Comparison of ENCODE assay signal across 7 mouse cellular contexts in the genomic region with DNA sequence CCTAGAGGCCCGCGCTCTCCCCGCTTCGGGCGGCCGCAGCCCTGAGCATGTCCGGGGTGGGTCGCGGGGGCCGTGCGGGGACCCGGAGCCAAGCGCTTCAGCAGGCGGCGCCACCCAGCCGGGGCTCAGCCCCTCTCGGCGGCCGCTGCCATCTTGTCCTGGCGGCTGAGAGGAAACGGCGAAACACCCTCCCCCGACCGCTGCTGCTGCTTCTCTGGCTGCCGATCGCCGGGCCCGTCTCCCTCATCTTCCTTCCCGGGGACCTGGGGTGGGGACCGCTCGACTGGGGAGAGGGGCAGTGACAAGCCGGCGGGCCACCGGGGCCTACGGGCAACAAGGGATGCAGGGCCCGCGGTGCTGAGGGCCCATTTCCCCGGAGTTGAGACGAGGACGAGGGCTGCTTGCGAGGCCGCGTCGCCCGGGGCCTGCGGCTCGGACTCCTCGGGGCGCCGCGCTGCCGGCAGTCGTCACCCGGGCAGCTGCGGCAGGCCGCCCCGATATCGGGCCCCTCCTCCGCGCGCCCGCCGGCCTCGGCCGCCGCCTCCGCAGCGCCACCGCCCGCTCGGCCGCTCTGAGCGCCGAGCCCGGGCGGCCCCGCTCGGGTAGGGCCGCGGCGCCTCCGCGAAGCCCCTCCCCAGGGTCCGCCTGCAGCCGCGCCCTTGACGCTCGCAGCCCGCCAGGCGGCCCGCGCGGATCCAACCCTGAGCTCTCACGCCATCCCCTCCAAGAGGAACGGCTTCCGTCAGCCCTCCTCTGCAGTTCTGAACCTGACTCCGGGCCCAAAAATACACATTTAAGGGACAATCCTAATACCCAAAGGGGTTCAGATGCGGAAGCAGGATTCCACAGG. TPM values are rescaled to one million over a fixed set of nuclear protein-coding genes. Genes with fewer than 3 reads are reported as not detected.
DNase-seq lines count a peak whose midpoint lies in the region; ATAC-seq and TF ChIP-seq lines count a peak whose summit lies in the region.

A gene (minus strand): TSS at position 496 of the 850 bp plus-strand sequence.

- no peak for TF ChIP-seq POLR2A in kidney, adult 2 months (IDR thresholded peaks at IDR 0.05; ENCODE audit: low read depth, low read length)
- no peak; the same call in 1 of the 2 replicates for TF ChIP-seq POLR2A in spleen, adult 2 months (IDR thresholded peaks at IDR 0.05; ENCODE audit: low read depth, low read length)

- DNase-seq in adrenal gland, postnatal 14 days, result peak; percentile 89
- DNase-seq in embryonic facial prominence, embryonic 11.5 days (ENCODE audit: low spot score), result peak; percentile 91
- DNase-seq in heart, adult 11 months, result peak; percentile 99
- DNase-seq in kidney, adult 2 months, result peak; percentile 88
- DNase-seq in spleen, adult 2 months (ENCODE audit: low read depth in 1 of 2, low spot score in 2 of 2), result peak; percentile 45 to 73

- TF ChIP-seq CTCF in kidney, adult 2 months (conservative IDR thresholded peaks at IDR 0.05; ENCODE audit: insufficient read depth, insufficient read length, low read depth, low read length), result no peak; the same call in 1 of the 2 replicates
- TF ChIP-seq CTCF in spleen, adult 2 months (IDR thresholded peaks at IDR 0.05; ENCODE audit: extremely low read depth, insufficient read depth, insufficient read length, insufficient replicate concordance), result 0 out of 2 replicates have a peak, but pooled peaks have one; percentile 35

- H3K9me3 ChIP-seq in embryonic facial prominence, embryonic 11.5 days (replicated peaks; ENCODE audit: control insufficient read depth, low read length), result no peaks in the 10 kb centered on the region
- H3K9me3 ChIP-seq in limb, embryonic 12.5 days, result no peaks in the 10 kb centered on the region
- H3K9me3 ChIP-seq in midbrain, embryonic 15.5 days, result no peaks in the 10 kb centered on the region

- H3K4me2 ChIP-seq in embryonic facial prominence, embryonic 11.5 days (ENCODE audit: low read depth, low read length), result peak within 1 kb of the TSS; percentile 72
- H3K4me2 ChIP-seq in limb, embryonic 12.5 days, result peak within 1 kb of the TSS; percentile 73
- peak within 1 kb of the TSS; percentile 75 for H3K4me2 ChIP-seq in midbrain, embryonic 15.5 days

- no peaks in the 10 kb centered on the region for H3K27me3 ChIP-seq in embryonic facial prominence, embryonic 11.5 days (ENCODE audit: control insufficient read depth, insufficient read depth, low read length)
- no peaks in the 10 kb centered on the region for H3K27me3 ChIP-seq in kidney, adult 2 months (replicated peaks; ENCODE audit: control insufficient read depth, insufficient read depth, low read length)
- H3K27me3 ChIP-seq in limb, embryonic 12.5 days, result peaks cover 4% of the 10 kb centered on the region; the same call in 1 of the 2 replicates
- H3K27me3 ChIP-seq in midbrain, embryonic 15.5 days (replicated peaks), result no peaks in the 10 kb centered on the region
- no peaks in the 10 kb centered on the region for H3K27me3 ChIP-seq in spleen, adult 2 months (ENCODE audit: control insufficient read depth, insufficient read depth, low read length)

- H3K36me3 ChIP-seq in embryonic facial prominence, embryonic 11.5 days (replicated peaks; ENCODE audit: control insufficient read depth, insufficient read depth, low read depth, low read length), result no peaks in the 10 kb centered on the region
- no peaks in the 10 kb centered on the region for H3K36me3 ChIP-seq in kidney, adult 2 months (ENCODE audit: control insufficient read depth, insufficient read depth, low read length)
- H3K36me3 ChIP-seq in limb, embryonic 12.5 days, result no peaks in the 10 kb centered on the region
- H3K36me3 ChIP-seq in midbrain, embryonic 15.5 days (replicated peaks), result no peaks in the 10 kb centered on the region
- no peaks in the 10 kb centered on the region for H3K36me3 ChIP-seq in spleen, adult 2 months (ENCODE audit: control insufficient read depth, insufficient read depth, low read length)

- peak within 1 kb of the TSS; percentile 92 for H3K9ac ChIP-seq in embryonic facial prominence, embryonic 11.5 days (replicated peaks; ENCODE audit: low read length)
- peak within 1 kb of the TSS; percentile 97 for H3K9ac ChIP-seq in limb, embryonic 12.5 days (replicated peaks)
- peak within 1 kb of the TSS; percentile 97 for H3K9ac ChIP-seq in midbrain, embryonic 15.5 days

- under 1% methylated on average over 77 of the region's 98 CpGs for whole genome bisulfite sequencing in embryonic facial prominence, embryonic 11.5 days
- WGBS in kidney, adult 2 months, result under 1% methylated on average over 97 of the region's 98 CpGs
- WGBS in limb, embryonic 12.5 days, result under 1% methylated on average over 90 of the region's 98 CpGs
- under 1% methylated on average over 91 of the region's 98 CpGs for WGBS in midbrain, embryonic 15.5 days
- WGBS in spleen, adult 2 months, result under 1% methylated on average over 90 of the region's 98 CpGs

- peak within 1 kb of the TSS; percentile 91 for H3K4me3 ChIP-seq in embryonic facial prominence, embryonic 11.5 days (ENCODE audit: low read depth, low read length)
- H3K4me3 ChIP-seq in kidney, adult 2 months (ENCODE audit: insufficient read depth, low read depth, low read length), result peak within 1 kb of the TSS; percentile 96
- H3K4me3 ChIP-seq in limb, embryonic 12.5 days (replicated peaks), result peak within 1 kb of the TSS; percentile 91
- peak within 1 kb of the TSS; percentile 87 for H3K4me3 ChIP-seq in midbrain, embryonic 15.5 days
- peak within 1 kb of the TSS; percentile 94 for H3K4me3 ChIP-seq in spleen, adult 2 months (ENCODE audit: extremely low read depth, insufficient read depth, insufficient read length)

- H3K27ac ChIP-seq in embryonic facial prominence, embryonic 11.5 days (replicated peaks; ENCODE audit: low read depth, low read length), result peak within 1 kb of the TSS; percentile 95
- peak within 1 kb of the TSS; percentile 97 for H3K27ac ChIP-seq in kidney, adult 2 months (ENCODE audit: insufficient read depth, low read depth, low read length)
- peak within 1 kb of the TSS; percentile 98 for H3K27ac ChIP-seq in limb, embryonic 12.5 days
- H3K27ac ChIP-seq in midbrain, embryonic 15.5 days, result peak within 1 kb of the TSS; percentile 99
- H3K27ac ChIP-seq in spleen, adult 2 months (ENCODE audit: insufficient read depth, low read length), result peak within 1 kb of the TSS; percentile 98

- no peaks in the 10 kb centered on the region; the same call in none of the 2 replicates for H3K4me1 ChIP-seq in embryonic facial prominence, embryonic 11.5 days (ENCODE audit: control insufficient read depth, insufficient read depth, low read length)
- H3K4me1 ChIP-seq in kidney, adult 2 months (ENCODE audit: control insufficient read depth, insufficient read depth, low read length), result peaks cover 3% of the 10 kb centered on the region
- H3K4me1 ChIP-seq in limb, embryonic 12.5 days (replicated peaks), result peaks cover 24% of the 10 kb centered on the region
- peaks cover 18% of the 10 kb centered on the region for H3K4me1 ChIP-seq in midbrain, embryonic 15.5 days
- H3K4me1 ChIP-seq in spleen, adult 2 months (ENCODE audit: control insufficient read depth, insufficient read depth, insufficient read length), result no peaks in the 10 kb centered on the region; the same call in 1 of the 2 replicates

- ATAC-seq in embryonic facial prominence, embryonic 11.5 days (replicated peaks; ENCODE audit: insufficient number of reproducible peaks, low FRiP score, low TSS enrichment, low read depth), result peak; percentile 92
- peak; percentile 91 for ATAC-seq in limb, embryonic 12.5 days (ENCODE audit: insufficient number of reproducible peaks, insufficient read depth, low FRiP score, low TSS enrichment, low read depth)
- peak; percentile 92 for ATAC-seq in midbrain, embryonic 15.5 days (replicated peaks)

RNA-seq across cellular contexts. Expression of the gene that starts here (rescaled TPM):
- 176 and 225 TPM in 2 replicates for total RNA-seq in adrenal gland, postnatal 14 days (2021)
- polyA plus RNA-seq in embryonic facial prominence, embryonic 11.5 days (2014; fragmentation: Nextera tagmentation; extraction: Ambion mirVana), result 15.3 and 17.5 TPM in 2 replicates
- 34.4 and 37.5 TPM in 2 replicates for polyA plus RNA-seq in kidney, adult 2 months (2012; rRNA removed)
- polyA plus RNA-seq in limb, embryonic 12.5 days (2016; fragmentation: Nextera tagmentation; extraction: Ambion mirVana), result 16.2 and 19.0 TPM in 2 replicates
- 7.6 and 8.0 TPM in 2 replicates for polyA plus RNA-seq in midbrain, embryonic 15.5 days (2015; fragmentation: Nextera tagmentation; extraction: Ambion mirVana)
- 14.5 and 16.8 TPM in 2 replicates for polyA plus RNA-seq in spleen, adult 2 months (2012; rRNA removed)

Comparison
In these comparisons a context has a peak if more than half of its experiments do, and no peak if none do; other contexts are left out.
1. Peak in every context shown above with its lines: DNase-seq, ATAC-seq, H3K4me3 ChIP-seq and H3K27ac ChIP-seq.